Mouse (Mus musculus): ENCODE measurements around the gene Nfatc2.

The Nfatc2 gene

GRCm38 (mm10) chr2:168532061-168532833, 69.2 kb downstream of the Nfatc2 start:
- no peak for DNase-seq (ENCODE audit: low spot score in 2 of 2)

- no peak for DNase-seq (ENCODE audit: low spot score in 2 of 2)
Observed at GRCm38 (mm10) chr2:168528551-168528950, 72.9 kb downstream of the Nfatc2 start.

DNA sequence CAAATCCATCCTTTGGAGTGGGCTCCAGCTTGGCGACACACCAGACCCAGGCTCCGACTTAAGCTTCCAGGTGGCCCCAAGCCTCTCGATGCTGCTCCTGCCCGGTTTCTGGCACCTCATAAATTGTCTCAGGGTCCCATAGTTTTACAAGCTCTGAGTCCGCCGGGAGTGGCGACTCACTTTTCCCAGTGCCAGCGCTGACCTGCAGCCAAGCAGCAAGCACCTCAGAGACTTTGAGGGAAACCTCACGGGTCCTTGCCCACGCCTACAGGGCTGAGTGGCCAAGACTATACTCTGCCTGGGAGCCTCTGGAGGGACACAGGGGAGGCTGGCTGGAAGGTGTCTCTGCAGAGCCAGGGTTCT, 74.0 kb downstream of the Nfatc2 start:
- DNase-seq (ENCODE audit: low spot score in 2 of 2), result no peak

DNA sequence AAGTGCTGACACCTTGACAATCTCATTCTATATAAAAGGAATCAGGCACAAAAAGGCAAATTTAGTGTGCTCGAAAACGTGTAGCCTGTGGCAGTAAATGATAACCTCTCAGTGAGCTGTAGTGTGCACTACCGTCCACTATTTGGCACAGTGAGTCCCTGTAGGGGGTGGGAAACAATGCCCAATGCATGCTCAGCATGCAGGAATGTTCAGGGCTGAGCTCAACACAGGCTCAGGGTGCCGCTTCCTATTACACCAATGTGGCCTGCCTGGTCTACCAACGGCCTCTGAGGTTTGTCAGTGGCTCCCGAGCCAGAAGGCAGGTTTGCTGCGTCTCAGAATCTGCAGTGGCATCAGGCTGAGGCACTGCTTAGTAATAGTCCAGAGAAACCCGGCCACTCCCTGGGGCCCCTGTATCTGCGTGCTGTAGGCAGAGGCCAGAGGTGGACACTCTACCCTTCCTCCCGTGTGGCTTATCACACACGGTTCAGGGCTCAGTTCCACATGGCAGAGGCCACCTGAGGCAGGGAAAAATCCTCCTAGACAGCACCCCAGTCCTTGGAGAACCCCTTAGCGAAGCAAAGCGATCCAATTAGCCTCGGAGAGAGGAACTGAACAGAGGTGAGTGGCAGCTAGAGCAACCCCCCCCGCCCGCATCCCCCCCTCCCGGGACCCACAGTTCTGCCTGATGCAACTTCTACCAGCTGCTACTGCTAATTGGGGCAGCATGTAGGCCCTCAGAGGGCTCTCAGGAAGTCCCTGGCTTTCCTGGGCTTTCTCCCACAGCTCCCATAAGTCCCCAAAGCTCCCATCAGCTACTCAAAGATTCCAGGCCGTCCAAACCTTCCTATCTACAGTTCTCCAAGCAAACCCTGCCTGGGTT, 74.7 kb downstream of the Nfatc2 start:
- DNase-seq (ENCODE audit: low spot score in 2 of 2), result no peak

- DNase-seq (ENCODE audit: low spot score in 2 of 2), result no peak
Observed at GRCm38 (mm10) chr2:168525391-168526154, 75.9 kb downstream of the Nfatc2 start.

GRCm38 (mm10) chr2:168524905-168525381, 76.5 kb downstream of the Nfatc2 start:
- DNase-seq (ENCODE audit: low spot score in 2 of 2), result peak in 1 of 2 experiments; percentile 77

DNA sequence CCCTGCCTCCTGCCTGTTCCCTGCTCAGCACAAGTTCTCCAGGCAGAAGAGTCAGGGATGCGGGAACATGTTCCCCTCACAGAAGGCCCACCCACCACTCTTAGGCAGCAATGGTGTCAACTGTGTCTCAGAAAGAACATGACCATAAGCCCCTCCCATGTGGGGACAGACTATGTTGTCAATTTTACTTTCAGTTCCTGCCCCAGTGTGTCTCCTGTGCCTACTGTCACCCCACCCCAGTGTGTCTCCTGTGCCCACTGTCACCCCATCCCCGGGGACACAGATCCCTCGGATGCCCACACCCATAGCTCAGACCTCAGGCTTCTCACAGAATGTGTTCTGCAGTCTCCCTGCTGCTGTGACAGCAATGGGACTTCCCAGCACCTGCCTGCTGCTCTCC, 79.2 kb downstream of the Nfatc2 start:
- DNase-seq (ENCODE audit: low spot score in 2 of 2), result no peak

GRCm38 (mm10) chr2:168520771-168521170, 80.7 kb downstream of the Nfatc2 start:
- DNase-seq (ENCODE audit: low spot score in 2 of 2), result no peak

- DNase-seq (ENCODE audit: low spot score in 2 of 2), result no peak
Observed at GRCm38 (mm10) chr2:168519589-168519988, 81.9 kb downstream of the Nfatc2 start.

GRCm38 (mm10) chr2:168518256-168518659, 83.2 kb downstream of the Nfatc2 start:
- DNase-seq (ENCODE audit: low spot score in 2 of 2), result no peak

DNA sequence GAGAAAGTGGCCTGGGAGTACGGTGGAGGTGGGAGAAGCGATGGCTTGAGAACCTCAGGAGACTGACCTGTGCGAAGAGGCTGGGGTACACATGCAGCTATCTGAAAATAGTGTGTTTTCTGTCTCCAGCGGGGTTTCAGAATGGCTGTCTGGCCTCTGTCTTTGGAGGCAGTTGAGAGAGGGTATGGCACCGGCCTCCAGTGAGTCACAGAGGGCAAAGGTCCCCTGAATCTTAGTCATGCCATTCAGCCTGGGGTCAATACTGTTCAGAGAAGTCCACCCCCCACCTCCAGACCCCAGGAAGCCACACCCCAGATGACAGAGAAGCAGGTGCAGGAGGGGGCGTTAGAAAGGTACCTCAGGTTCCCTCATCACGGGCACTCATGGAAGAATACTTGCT, 83.7 kb downstream of the Nfatc2 start:
- DNase-seq (ENCODE audit: low spot score in 2 of 2), result no peak

- no peak for DNase-seq (ENCODE audit: low spot score in 2 of 2)
Observed at GRCm38 (mm10) chr2:168516717-168517116, 84.7 kb downstream of the Nfatc2 start.

DNA sequence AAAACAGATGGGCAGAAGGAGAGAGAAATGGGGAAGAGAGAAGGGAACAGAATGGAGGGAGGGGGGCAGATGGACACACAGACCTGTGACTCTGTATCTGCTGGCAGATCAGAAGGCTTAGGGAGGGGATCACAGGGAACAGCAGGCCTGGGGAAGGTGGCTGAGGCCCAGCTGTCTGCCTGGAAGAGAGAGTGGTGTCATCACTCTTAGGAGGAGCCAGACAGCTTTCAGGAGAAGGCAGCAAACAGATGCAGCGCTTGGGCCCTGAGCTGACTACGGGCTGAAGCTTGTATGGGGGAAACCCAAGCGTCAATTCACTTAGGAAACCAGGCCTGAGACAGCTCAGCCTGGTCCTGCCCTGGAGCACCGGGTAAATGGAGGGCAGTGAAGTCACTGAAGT, 86.0 kb downstream of the Nfatc2 start:
- no peak for DNase-seq (ENCODE audit: low spot score in 2 of 2)

- no peak for DNase-seq (ENCODE audit: low spot score in 2 of 2)
Observed at GRCm38 (mm10) chr2:168514131-168514530, 87.3 kb downstream of the Nfatc2 start.

DNA sequence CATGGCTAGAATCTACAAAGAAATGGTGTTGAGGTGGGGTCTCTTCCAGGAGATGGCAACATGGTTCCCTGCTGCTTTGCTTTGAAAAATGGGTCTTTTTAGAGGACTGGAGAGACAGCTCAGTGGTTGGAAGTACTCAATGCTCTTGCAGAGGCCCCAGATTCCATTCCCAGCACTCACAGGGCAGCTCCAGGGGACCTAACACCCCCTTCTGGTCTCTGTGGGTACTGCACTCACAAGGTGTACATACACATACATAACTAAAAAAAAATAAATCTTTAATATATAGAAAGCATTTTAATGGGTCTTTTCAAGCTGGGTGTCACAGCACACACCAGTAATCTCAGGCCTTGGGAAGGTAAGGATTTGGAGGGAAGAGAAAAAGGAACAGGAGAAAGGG, 89.9 kb downstream of the Nfatc2 start:
- DNase-seq (ENCODE audit: low spot score in 2 of 2), result no peak

GRCm38 (mm10) chr2:168508469-168509198, 92.8 kb downstream of the Nfatc2 start:
- DNase-seq (ENCODE audit: low spot score in 2 of 2), result no peak

- DNase-seq (ENCODE audit: low spot score in 2 of 2), result no peak
Observed at GRCm38 (mm10) chr2:168504431-168505182, 96.8 kb downstream of the Nfatc2 start.

DNA sequence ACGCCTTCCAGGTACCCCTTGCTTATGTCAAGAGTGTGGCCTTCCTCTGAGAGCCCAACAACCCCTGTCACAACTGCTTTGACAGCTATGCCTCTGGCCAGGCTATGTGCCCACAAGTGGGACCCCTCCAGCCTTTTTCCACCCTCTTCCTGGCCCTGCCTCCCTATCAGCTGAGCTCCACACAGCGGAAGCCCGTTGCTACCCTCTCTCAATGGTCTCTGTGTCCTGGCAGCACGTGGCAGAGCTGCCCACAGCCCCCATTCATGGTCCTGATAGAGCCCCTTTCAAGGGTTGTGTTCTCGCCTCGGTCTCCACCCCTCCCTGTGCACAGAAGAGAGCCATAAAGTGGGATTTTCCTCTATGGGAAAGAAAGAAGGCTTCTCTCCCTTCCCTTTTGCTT, 97.7 kb downstream of the Nfatc2 start:
- DNase-seq (ENCODE audit: low spot score in 2 of 2), result no peak

DNA sequence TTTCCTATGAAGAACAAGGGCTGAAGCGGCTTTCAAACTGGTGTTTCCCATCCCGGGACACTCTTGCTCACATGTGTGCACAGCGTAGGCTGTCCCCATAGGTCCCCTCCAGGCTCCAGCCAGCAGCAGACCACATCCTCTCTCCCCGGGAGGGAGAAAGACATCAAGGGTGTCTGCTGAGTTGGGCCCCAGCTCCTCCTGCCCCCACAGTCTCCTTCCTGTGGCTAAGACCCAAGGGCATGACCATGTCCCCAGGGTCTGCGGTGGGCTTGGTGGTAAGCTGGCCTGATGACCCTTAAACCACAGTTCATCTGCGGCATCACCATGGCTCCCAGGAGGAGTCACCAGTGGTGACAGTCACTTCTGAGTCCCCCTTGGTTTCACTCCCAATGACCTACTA, 100.7 kb downstream of the Nfatc2 start:
- DNase-seq (ENCODE audit: low spot score in 2 of 2), result no peak

DNA sequence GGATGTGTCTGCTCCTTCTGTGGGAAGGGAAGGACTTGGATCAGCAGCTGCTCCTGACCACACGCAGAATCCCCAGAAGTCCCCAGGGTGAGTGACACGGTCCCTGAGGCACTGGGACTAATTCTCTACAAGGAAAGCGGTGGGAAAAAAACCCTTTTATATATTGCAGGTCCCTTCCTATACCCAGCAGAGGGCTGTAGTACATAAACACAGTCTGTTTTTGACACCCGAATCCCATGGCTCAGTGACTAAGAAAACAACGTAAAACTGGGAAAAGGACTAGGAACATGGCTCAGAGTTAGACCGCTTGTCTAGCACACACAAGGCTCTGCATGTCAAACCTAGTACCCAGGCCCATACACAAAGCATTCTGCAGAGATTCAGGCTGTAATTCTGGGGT, 101.2 kb downstream of the Nfatc2 start:
- no peak for DNase-seq (ENCODE audit: low spot score in 2 of 2)

DNA sequence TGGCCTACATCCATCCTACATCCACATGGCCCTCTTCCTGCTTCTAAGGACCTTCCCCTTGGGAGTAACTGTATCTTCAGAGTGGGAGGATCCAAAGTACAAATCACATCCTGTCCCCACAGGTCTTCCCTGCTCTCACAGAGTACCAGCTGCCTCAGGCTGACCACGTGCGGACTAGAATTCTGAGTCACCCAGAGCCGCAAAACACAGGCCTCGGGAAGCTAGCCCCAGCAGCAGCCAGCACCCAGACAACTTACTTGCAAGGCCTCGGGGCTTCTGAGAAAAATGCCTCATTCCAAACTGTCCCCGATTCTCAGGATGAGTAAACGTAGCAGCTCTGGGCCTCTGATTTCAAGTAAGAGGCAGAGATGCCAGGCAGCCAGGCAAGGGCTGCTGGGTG, 109.7 kb downstream of the Nfatc2 start:
- peak in 1 of 2 experiments; percentile 50 for DNase-seq (ENCODE audit: low spot score in 2 of 2)
